Mouse (Mus musculus) heart, adult 2 months (tissue): Measurements from ENCODE around the gene Kdm4b.

Experiments used
- EP300 ChIP-seq: fragments of 200-500 bp; IDR thresholded peaks from 2 replicates; pipeline ENCODE4 v1.6.1; 2011; ENCODE audit warnings: low read depth, low read length, control low read depth; ENCODE audit not compliant: insufficient read depth
- POLR2A ChIP-seq: fragments of 200-500 bp; IDR thresholded peaks from 2 replicates; pipeline ENCODE4 v1.6.1; 2011; ENCODE audit warnings: mild to moderate bottlenecking, low read depth, low read length, control low read depth; ENCODE audit not compliant: insufficient read depth

GRCm38 (mm10) chr17:56287830-56288229 lies 38.0 kb upstream of the Kdm4b start:
- TF ChIP-seq EP300 = no peak
- no peak for TF ChIP-seq POLR2A
